Mouse (Mus musculus) kidney, adult 2 months (tissue): ENCODE data around the gene Gps1.
"Not testable (repeated sequence)": the region's sequence is repeated elsewhere in the genome, so short reads cannot be mapped to it uniquely, and the experiment has no call there.

Source experiments
- CTCF ChIP-seq: fragments of 200-500 bp; conservative IDR thresholded peaks from 2 replicates; pipeline ENCODE4 v1.5.1; 2011; ENCODE audit warnings: low read depth, mild to moderate bottlenecking, control low read depth, low read length, moderate library complexity, mixed read lengths; ENCODE audit not compliant: insufficient read depth, insufficient read length
- POLR2A ChIP-seq: fragments of 200-500 bp; IDR thresholded peaks from one replicate; pipeline ENCODE4 v1.6.1; 2011; ENCODE audit warnings: low read depth, low read length, control low read depth

GRCm38 (mm10) chr11:120767023-120767422 is 17.0 kb upstream of the Gps1 start:
- TF ChIP-seq CTCF, POLR2A: not testable (repeated sequence)
